Mouse (Mus musculus) stomach, embryonic 15.5 days (tissue): Measurements from ENCODE around the gene Fbxl15. TPM values are rescaled to one million over a fixed set of nuclear protein-coding genes. Genes with fewer than 3 reads are reported as not detected.

ENCODE experiments used
- ATAC-seq: fragments of 200-750 bp; cut with Nextera tagmentation; 2 replicates; pipeline ENCODE4 v1.8.0; 2017; ENCODE audit warnings: low read depth, moderate number of reproducible peaks, moderate TSS enrichment; ENCODE audit not compliant: insufficient read depth, low FRiP score
- H3K27ac ChIP-seq: fragments of 300-500 bp; sonication (generic); 2 replicates; pipeline ENCODE4 v1.5.1; 2015; ENCODE audit warnings: mild to moderate bottlenecking, inconsistent platforms
- H3K27me3 ChIP-seq: fragments of 300-500 bp; sonication (generic); replicated peaks from 2 replicates; pipeline ENCODE4 v1.6.1; 2015; ENCODE audit warnings: inconsistent platforms
- H3K36me3 ChIP-seq: fragments of 300-500 bp; sonication (generic); 2 replicates; pipeline ENCODE4 v1.6.1; 2015; ENCODE audit warnings: inconsistent platforms
- H3K4me1 ChIP-seq: fragments of 300-500 bp; sonication (generic); 2 replicates; pipeline ENCODE4 v1.6.1; 2015; ENCODE audit warnings: inconsistent platforms
- H3K4me2 ChIP-seq: fragments of 300-500 bp; sonication (generic); 2 replicates; pipeline ENCODE4 v1.6.1; 2015; ENCODE audit warnings: mild to moderate bottlenecking, inconsistent platforms
- H3K4me3 ChIP-seq: fragments of 300-500 bp; sonication (generic); replicated peaks from 2 replicates; pipeline ENCODE4 v1.5.1; 2015; ENCODE audit warnings: inconsistent platforms
- H3K9ac ChIP-seq: fragments of 300-500 bp; sonication (generic); 2 replicates; pipeline ENCODE4 v1.6.1; 2015; ENCODE audit warnings: inconsistent platforms
- H3K9me3 ChIP-seq: fragments of 300-500 bp; sonication (generic); 2 replicates; pipeline ENCODE4 v1.6.1; 2016; ENCODE audit warnings: inconsistent platforms
- WGBS: fragments of 180-500 bp; shearing (Covaris S2); methylation state at CpG from one replicate; pipeline ENCODE4 v1.1.7; 2015; 5-methylcytosine and 5-hydroxymethylcytosine counted together
- polyA plus RNA-seq: library from polyadenylated mRNA; unstranded; fragments of >200 nt; fragmentation: Nextera tagmentation; extraction: Ambion mirVana; gene quantifications from 2 replicates; pipeline ENCODE4 v1.2.1, GENCODE M21; 2015

The Fbxl15 gene
- polyA plus RNA-seq, 1 experiment from 2014 or later = 16.7 TPM

GRCm38 (mm10) chr19:46327531-46328064, 386 bp upstream of the Fbxl15 start:
- peak overlapping the region; percentile 51 for H3K4me3 ChIP-seq
- no peaks in the 10 kb centered on the region for H3K9me3 ChIP-seq
- H3K4me1 ChIP-seq = peaks cover 26% of the 10 kb centered on the region
- H3K4me2 ChIP-seq = peak overlapping the region; percentile 100
- H3K27ac ChIP-seq = peak overlapping the region; percentile 91
- H3K36me3 ChIP-seq = 0 out of 2 replicates have a peak, but pooled peaks cover 5% of the 10 kb centered on the region
- 23% methylated on average over 14 of the region's 14 CpGs for WGBS
- H3K27me3 ChIP-seq = peaks cover 37% of the 10 kb centered on the region
- ATAC-seq = no peak
- no peak overlapping the region for H3K9ac ChIP-seq

- no peaks in the 10 kb centered on the region for H3K9me3 ChIP-seq
- 0 out of 2 replicates have a peak, but pooled peaks cover 5% of the 10 kb centered on the region for H3K36me3 ChIP-seq
- peaks cover 26% of the 10 kb centered on the region for H3K4me1 ChIP-seq
- H3K27me3 ChIP-seq = peaks cover 26% of the 10 kb centered on the region
- no peak for ATAC-seq
- H3K4me3 ChIP-seq = peak overlapping the region; percentile 51
- WGBS = 1% methylated on average over 51 of the region's 54 CpGs
- H3K27ac ChIP-seq = peak overlapping the region; percentile 91
- H3K9ac ChIP-seq = peak overlapping the region; percentile 58; the same call in 1 of the 2 replicates
- H3K4me2 ChIP-seq = peak overlapping the region; percentile 100
Measured at GRCm38 (mm10) chr19:46329031-46329641, 1.2 kb downstream of the Fbxl15 start.

- peaks cover 18% of the 10 kb centered on the region for H3K27me3 ChIP-seq
- H3K9ac ChIP-seq = no peak overlapping the region
- H3K4me3 ChIP-seq = no peak overlapping the region
- H3K4me2 ChIP-seq = peak overlapping the region; percentile 100
- no peak overlapping the region for H3K27ac ChIP-seq
- peak; percentile 61 for ATAC-seq
- no peaks in the 10 kb centered on the region for H3K9me3 ChIP-seq
- 0 out of 2 replicates have a peak, but pooled peaks cover 5% of the 10 kb centered on the region for H3K36me3 ChIP-seq
- peaks cover 26% of the 10 kb centered on the region for H3K4me1 ChIP-seq
- WGBS = 6% methylated on average over 16 of the region's 16 CpGs
Measured at GRCm38 (mm10) chr19:46329951-46330350, 2.0 kb downstream of the Fbxl15 start.

GRCm38 (mm10) chr19:46330696-46331095, 2.7 kb downstream of the Fbxl15 start:
- Histone ChIP-seq H3K27me3 (peaks cover 10% of the 10 kb centered on the region), H3K9me3 (no peaks in the 10 kb centered on the region), H3K9ac (no peak overlapping the region), H3K36me3 (0 out of 2 replicates have a peak, but pooled peaks cover 5% of the 10 kb centered on the region), H3K4me1 (peaks cover 26% of the 10 kb centered on the region), H3K27ac (no peak overlapping the region), H3K4me3 (no peak overlapping the region), H3K4me2 (no peak overlapping the region)
- 91% methylated on average over 12 of the region's 12 CpGs for WGBS
- ATAC-seq = no peak

- Histone ChIP-seq H3K27me3 (peaks cover 6% of the 10 kb centered on the region), H3K9ac (no peak overlapping the region), H3K27ac (no peak overlapping the region), H3K4me1 (peaks cover 26% of the 10 kb centered on the region), H3K4me3 (no peak overlapping the region), H3K36me3 (0 out of 2 replicates have a peak, but pooled peaks cover 5% of the 10 kb centered on the region), H3K9me3 (no peaks in the 10 kb centered on the region), H3K4me2 (no peak overlapping the region)
- 93% methylated on average over 14 of the region's 14 CpGs for WGBS
- ATAC-seq = no peak
Measured at GRCm38 (mm10) chr19:46331326-46331725, 3.3 kb downstream of the Fbxl15 start.

GRCm38 (mm10) chr19:46331936-46332335, 4.0 kb downstream of the Fbxl15 start:
- no peak for ATAC-seq
- WGBS = 70% methylated on average over 3 of the region's 3 CpGs

GRCm38 (mm10) chr19:46332721-46333339, 4.8 kb downstream of the Fbxl15 start:
- 0 out of 2 replicates have a peak, but pooled peaks cover 5% of the 10 kb centered on the region for H3K36me3 ChIP-seq
- no peaks in the 10 kb centered on the region for H3K27me3 ChIP-seq
- no peak overlapping the region for H3K27ac ChIP-seq
- no peak overlapping the region for H3K9ac ChIP-seq
- H3K4me1 ChIP-seq = peaks cover 16% of the 10 kb centered on the region
- H3K4me3 ChIP-seq = no peak overlapping the region
- WGBS = 74% methylated on average over 7 of the region's 7 CpGs
- H3K4me2 ChIP-seq = no peak overlapping the region
- no peaks in the 10 kb centered on the region for H3K9me3 ChIP-seq
- no peak for ATAC-seq

More at GRCm38 (mm10) chr19:46331936-46332335, 4.0 kb downstream of the Fbxl15 start:
- Histone ChIP-seq H3K9me3 (no peaks in the 10 kb centered on the region), H3K4me1 (peaks cover 21% of the 10 kb centered on the region), H3K9ac (no peak overlapping the region), H3K4me2 (no peak overlapping the region), H3K36me3 (0 out of 2 replicates have a peak, but pooled peaks cover 5% of the 10 kb centered on the region), H3K4me3 (no peak overlapping the region), H3K27me3 (no peaks in the 10 kb centered on the region), H3K27ac (no peak overlapping the region)

GRCm38 (mm10) chr19:46333906-46334305, 5.9 kb downstream of the Fbxl15 start:
- Histone ChIP-seq H3K4me1 (peaks cover 14% of the 10 kb centered on the region), H3K27me3 (no peaks in the 10 kb centered on the region), H3K4me3 (no peak overlapping the region), H3K4me2 (no peak overlapping the region), H3K9me3 (no peaks in the 10 kb centered on the region), H3K9ac (no peak overlapping the region), H3K36me3 (0 out of 2 replicates have a peak, but pooled peaks cover 5% of the 10 kb centered on the region), H3K27ac (no peak overlapping the region)
- 88% methylated on average over 3 of the region's 3 CpGs for WGBS
- no peak for ATAC-seq

- no peaks in the 10 kb centered on the region for H3K9me3 ChIP-seq
- H3K4me1 ChIP-seq = peaks cover 10% of the 10 kb centered on the region
- H3K4me2 ChIP-seq = peak overlapping the region; percentile 75
- peak overlapping the region; percentile 63; the same call in 1 of the 2 replicates for H3K27ac ChIP-seq
- no peaks in the 10 kb centered on the region for H3K36me3 ChIP-seq
- WGBS = 37% methylated on average over 15 of the region's 15 CpGs
- no peak for ATAC-seq
- H3K4me3 ChIP-seq = peak overlapping the region; percentile 84
- peak overlapping the region; percentile 82 for H3K9ac ChIP-seq
- no peaks in the 10 kb centered on the region for H3K27me3 ChIP-seq
Measured at GRCm38 (mm10) chr19:46337719-46338330, 9.8 kb downstream of the Fbxl15 start.

- peak within 1 kb of the TSS; percentile 63 for H3K27ac ChIP-seq
- peak; percentile 89 for ATAC-seq
- no peaks in the 10 kb centered on the region for H3K36me3 ChIP-seq
- H3K9me3 ChIP-seq = no peaks in the 10 kb centered on the region
- peak within 1 kb of the TSS; percentile 75 for H3K4me2 ChIP-seq
- H3K27me3 ChIP-seq = no peaks in the 10 kb centered on the region
- peak within 1 kb of the TSS; percentile 82 for H3K9ac ChIP-seq
- WGBS = under 1% methylated on average over 31 of the region's 31 CpGs
- H3K4me1 ChIP-seq = peaks cover 10% of the 10 kb centered on the region
- peak within 1 kb of the TSS; percentile 84 for H3K4me3 ChIP-seq
Measured at GRCm38 (mm10) chr19:46338331-46338936, 10.4 kb downstream of the Fbxl15 start, which contains the start of gene Cuedc2. Cuedc2 (minus strand) TSS chr19:46338702.

GRCm38 (mm10) chr19:46338942-46339286, 10.9 kb downstream of the Fbxl15 start:
- 51% methylated on average over 6 of the region's 6 CpGs for WGBS
- Histone ChIP-seq H3K9ac (no peak overlapping the region), H3K4me3 (peak overlapping the region; percentile 84), H3K27me3 (no peaks in the 10 kb centered on the region), H3K27ac (peak overlapping the region; percentile 33), H3K4me1 (peaks cover 10% of the 10 kb centered on the region), H3K4me2 (peak overlapping the region; percentile 75), H3K9me3 (no peaks in the 10 kb centered on the region), H3K36me3 (no peaks in the 10 kb centered on the region)
- ATAC-seq = no peak; the same call in 1 of the 2 replicates
